Mouse (Mus musculus) lung, postnatal 0 days (tissue): Measurements from ENCODE around the gene Prg4.

Experiments
- CTCF ChIP-seq: IDR thresholded peaks from 2 replicates; pipeline ENCODE4 v1.5.1; 2016; ENCODE audit warnings: antibody characterized with exemption, mild to moderate bottlenecking
- EP300 ChIP-seq: IDR thresholded peaks from 2 replicates; pipeline ENCODE4 v1.6.1; 2016; ENCODE audit warnings: antibody characterized with exemption, mild to moderate bottlenecking, control low read depth

- no peak for TF ChIP-seq CTCF
- no peak for TF ChIP-seq EP300
Observed at GRCm38 (mm10) chr1:150418426-150418825, 47.5 kb downstream of the Prg4 start.
